Mouse (Mus musculus) embryonic facial prominence, embryonic 13.5 days (tissue): ENCODE measurements at regions not wholly inside any gene's neighbourhood (a gene's known extent, or its start where the extent isn't known, plus 50 kb on each side); places are given as distances from the start of the nearest gene placed in this dataset.

Experiments
- ATAC-seq: fragments of 200-750 bp; cut with Nextera tagmentation; 2 replicates; pipeline ENCODE4 v1.8.0; 2017; ENCODE audit warnings: low read depth; ENCODE audit not compliant: insufficient number of reproducible peaks, insufficient read depth, low FRiP score, low TSS enrichment
- H3K27ac ChIP-seq: fragments of 300-500 bp; sonication (generic); 2 replicates; pipeline ENCODE4 v1.5.1; 2015; ENCODE audit warnings: moderate library complexity, mild to moderate bottlenecking, inconsistent platforms
- H3K27me3 ChIP-seq: fragments of 300-500 bp; sonication (generic); 2 replicates; pipeline ENCODE4 v1.6.1; 2015; ENCODE audit warnings: mild to moderate bottlenecking, inconsistent platforms
- H3K36me3 ChIP-seq: fragments of 300-500 bp; sonication (generic); 2 replicates; pipeline ENCODE4 v1.6.1; 2015; ENCODE audit warnings: mild to moderate bottlenecking, inconsistent platforms
- H3K4me1 ChIP-seq: fragments of 300-500 bp; sonication (generic); 2 replicates; pipeline ENCODE4 v1.6.1; 2015; ENCODE audit warnings: inconsistent platforms
- H3K4me2 ChIP-seq: fragments of 300-500 bp; sonication (generic); 2 replicates; pipeline ENCODE4 v1.6.1; 2015; ENCODE audit warnings: moderate library complexity, mild to moderate bottlenecking, inconsistent platforms
- H3K4me3 ChIP-seq: fragments of 300-500 bp; sonication (generic); 2 replicates; pipeline ENCODE4 v1.5.1; 2015; ENCODE audit warnings: mild to moderate bottlenecking, inconsistent platforms
- H3K9ac ChIP-seq: fragments of 300-500 bp; sonication (generic); 2 replicates; pipeline ENCODE4 v1.6.1; 2015; ENCODE audit warnings: mild to moderate bottlenecking, inconsistent platforms
- H3K9me3 ChIP-seq: fragments of 300-500 bp; sonication (generic); 2 replicates; pipeline ENCODE4 v1.6.1; 2016; ENCODE audit warnings: inconsistent platforms
- WGBS: fragments of 180-500 bp; shearing (Covaris S2); methylation state at CpG from one replicate; pipeline ENCODE4 v1.1.7; 2015; ENCODE audit warnings: mixed read lengths; 5-methylcytosine and 5-hydroxymethylcytosine counted together

- H3K27me3 ChIP-seq = no peaks in the 10 kb centered on the region
- no peak overlapping the region for H3K9ac ChIP-seq
- no peak overlapping the region for H3K4me3 ChIP-seq
- no peak overlapping the region for H3K27ac ChIP-seq
- H3K4me1 ChIP-seq = no peaks in the 10 kb centered on the region
- H3K9me3 ChIP-seq = no peaks in the 10 kb centered on the region
- ATAC-seq = no peak
- no peaks in the 10 kb centered on the region for H3K36me3 ChIP-seq
- 63% methylated on average over 3 of the region's 3 CpGs for WGBS
- no peak overlapping the region for H3K4me2 ChIP-seq
These were observed 59.9 kb upstream of the Arhgef26 start for GRCm38 (mm10) chr3:62278279-62278678.

- H3K36me3 ChIP-seq = no peaks in the 10 kb centered on the region
- no peak overlapping the region for H3K4me3 ChIP-seq
- no peak overlapping the region for H3K27ac ChIP-seq
- ATAC-seq = no peak
- H3K4me2 ChIP-seq = no peak overlapping the region
- no peaks in the 10 kb centered on the region for H3K9me3 ChIP-seq
- H3K4me1 ChIP-seq = no peaks in the 10 kb centered on the region
- no peaks in the 10 kb centered on the region for H3K27me3 ChIP-seq
- 84% methylated on average over 2 of the region's 2 CpGs for WGBS
- no peak overlapping the region for H3K9ac ChIP-seq
These were observed 57.2 kb upstream of the Arhgef26 start for GRCm38 (mm10) chr3:62280960-62281359.
